Mouse (Mus musculus) ES-Bruce4 (cell line): ENCODE results near the gene Fam169b. TPM values are rescaled to one million over a fixed set of nuclear protein-coding genes. Genes with fewer than 3 reads are reported as not detected.

Experiments used
- H3K27ac ChIP-seq: 2 replicates; pipeline ENCODE4 v1.5.1; 2012; ENCODE audit warnings: low read length, inconsistent platforms; ENCODE audit not compliant: insufficient read depth
- H3K27me3 ChIP-seq: 2 replicates; pipeline ENCODE4 v1.6.1; 2012; ENCODE audit warnings: mild to moderate bottlenecking, low read length, inconsistent platforms; ENCODE audit not compliant: control insufficient read depth, poor library complexity, insufficient read depth, severe bottlenecking
- H3K36me3 ChIP-seq: 2 replicates; pipeline ENCODE4 v1.6.1; 2012; ENCODE audit warnings: inconsistent platforms, mild to moderate bottlenecking, low read length, moderate library complexity; ENCODE audit not compliant: control insufficient read depth, poor library complexity, insufficient read depth, severe bottlenecking
- H3K4me1 ChIP-seq: one replicate; pipeline ENCODE4 v1.8.1; 2011; ENCODE audit warnings: low read length; ENCODE audit not compliant: control insufficient read depth, insufficient read depth
- H3K4me3 ChIP-seq: 2 replicates; pipeline ENCODE4 v1.5.1; 2011; ENCODE audit warnings: low read depth, mild to moderate bottlenecking, low read length
- H3K9ac ChIP-seq: 2 replicates; pipeline ENCODE4 v1.6.1; 2012; ENCODE audit warnings: low read depth, mild to moderate bottlenecking, inconsistent platforms; ENCODE audit not compliant: poor library complexity, severe bottlenecking
- H3K9me3 ChIP-seq: replicated peaks from 2 replicates; pipeline ENCODE4 v1.6.1; 2012; ENCODE audit warnings: mild to moderate bottlenecking, low read length, inconsistent platforms; ENCODE audit not compliant: control insufficient read depth, poor library complexity, insufficient read depth, severe bottlenecking
- CTCF ChIP-seq: IDR thresholded peaks from one replicate; pipeline ENCODE4 v1.8.1; 2011; ENCODE audit warnings: low read depth, low read length
- EP300 ChIP-seq: IDR thresholded peaks from 2 replicates; pipeline ENCODE4 v1.6.1; 2011; ENCODE audit warnings: low read depth, low read length; ENCODE audit not compliant: insufficient read depth
- POLR2A ChIP-seq: IDR thresholded peaks from one replicate; pipeline ENCODE4 v1.8.1; 2011; ENCODE audit warnings: low read length; ENCODE audit not compliant: insufficient read depth
- polyA plus RNA-seq: library from polyadenylated mRNA; stranded (reverse); fragments of >200 nt; gene quantifications from 2 replicates; pipeline ENCODE4 v1.2.4, GENCODE M21; 2011; ENCODE audit warnings: low read depth; ENCODE audit not compliant: missing spikeins, insufficient read depth, insufficient read length

The Fam169b gene
- polyA plus RNA-seq, 1 experiment = 7.5 TPM

- no peak for TF ChIP-seq CTCF
- TF ChIP-seq EP300 = no peak
- no peak for TF ChIP-seq POLR2A
- Histone ChIP-seq H3K4me1 (no peaks in the 10 kb centered on the region), H3K4me3 (no peak overlapping the region), H3K27ac (no peak overlapping the region), H3K36me3 (no peaks in the 10 kb centered on the region), H3K27me3 (no peaks in the 10 kb centered on the region), H3K9me3 (no peaks in the 10 kb centered on the region), H3K9ac (no peak overlapping the region)
Measured at GRCm38 (mm10) chr7:68296487-68296886, 22.8 kb downstream of the Fam169b start.

- TF ChIP-seq POLR2A (no peak), EP300 (no peak), CTCF (no peak)
- no peak overlapping the region for H3K27ac ChIP-seq
- no peaks in the 10 kb centered on the region for H3K27me3 ChIP-seq
- no peaks in the 10 kb centered on the region for H3K36me3 ChIP-seq
- no peak overlapping the region for H3K4me3 ChIP-seq
- no peak overlapping the region for H3K9ac ChIP-seq
- H3K4me1 ChIP-seq = no peaks in the 10 kb centered on the region
- no peaks in the 10 kb centered on the region for H3K9me3 ChIP-seq
Measured at GRCm38 (mm10) chr7:68298381-68299076, 24.9 kb downstream of the Fam169b start.

DNA sequence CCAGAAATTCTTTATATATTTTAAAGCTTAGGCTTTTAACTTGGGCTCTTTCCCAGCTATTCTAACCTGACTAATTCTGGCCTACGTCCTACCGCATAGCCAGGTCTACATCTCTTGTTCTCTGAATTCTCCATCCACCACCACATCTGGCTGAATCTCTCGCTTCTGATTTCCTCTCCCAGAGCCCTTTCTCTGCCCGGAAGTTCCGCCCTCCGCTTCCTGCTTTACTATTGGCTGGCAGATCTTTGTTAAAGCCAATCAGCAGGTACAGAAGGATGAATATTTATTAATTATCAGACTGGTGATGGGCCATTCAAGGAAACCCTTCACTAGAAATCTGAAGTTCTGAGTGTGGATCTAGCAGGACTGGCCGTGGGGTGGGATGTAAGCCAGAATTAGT is 27.5 kb downstream of the Fam169b start:
- no peaks in the 10 kb centered on the region for H3K27me3 ChIP-seq
- peak overlapping the region; percentile 29; the same call in 1 of the 2 replicates for H3K4me3 ChIP-seq
- H3K4me1 ChIP-seq = no peaks in the 10 kb centered on the region
- H3K9ac ChIP-seq = peak overlapping the region; percentile 45; the same call in 1 of the 2 replicates
- no peak overlapping the region for H3K27ac ChIP-seq
- no peaks in the 10 kb centered on the region for H3K9me3 ChIP-seq
- H3K36me3 ChIP-seq = no peaks in the 10 kb centered on the region
- TF ChIP-seq CTCF (no peak), EP300 (no peak), POLR2A (no peak)

DNA sequence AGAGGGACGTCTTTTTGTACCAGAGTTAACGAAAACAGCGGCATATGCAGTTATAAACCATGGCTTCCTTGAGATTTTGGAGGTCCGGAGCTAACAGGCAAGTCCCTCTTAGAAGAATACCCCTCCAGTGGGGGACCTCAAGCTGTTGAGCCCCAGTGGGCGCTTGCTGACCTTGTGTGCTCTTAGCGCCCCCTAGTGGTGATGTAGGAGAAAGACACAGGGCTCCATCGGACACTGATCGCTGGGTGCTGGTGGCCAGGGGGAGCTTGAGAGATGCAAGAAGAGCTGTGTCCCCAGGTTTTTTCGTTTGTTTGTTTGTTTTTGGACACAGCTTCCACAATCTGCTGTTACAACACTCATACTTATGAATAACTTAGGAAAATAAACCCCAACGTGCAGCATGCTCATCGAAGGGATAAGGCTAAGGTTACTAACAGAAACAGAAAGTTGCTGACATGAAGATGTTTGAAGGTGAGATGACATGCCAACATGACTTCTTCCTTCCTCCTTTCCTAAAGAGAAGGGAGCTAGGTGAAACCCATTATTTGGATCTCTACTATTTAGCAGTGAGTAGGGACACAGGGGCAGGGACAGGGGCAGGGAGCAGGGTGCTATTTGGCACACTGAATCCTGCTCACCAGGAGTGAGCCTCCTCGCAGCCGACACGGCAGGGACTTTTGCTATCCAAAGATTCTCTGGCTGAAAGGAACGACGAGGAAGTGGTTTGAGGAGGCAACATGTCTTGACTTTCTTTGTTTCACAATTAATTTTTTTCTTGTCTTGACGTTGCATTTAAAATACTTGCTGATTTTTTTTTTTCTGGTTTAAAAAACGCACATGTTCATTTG is 29.2 kb downstream of the Fam169b start:
- H3K9ac ChIP-seq = no peak overlapping the region
- no peaks in the 10 kb centered on the region for H3K4me1 ChIP-seq
- no peaks in the 10 kb centered on the region for H3K9me3 ChIP-seq
- no peak for TF ChIP-seq POLR2A
- no peak for TF ChIP-seq EP300
- TF ChIP-seq CTCF = peak; percentile 92
- no peaks in the 10 kb centered on the region for H3K27me3 ChIP-seq
- H3K27ac ChIP-seq = no peak overlapping the region
- no peak overlapping the region for H3K4me3 ChIP-seq
- H3K36me3 ChIP-seq = no peaks in the 10 kb centered on the region

GRCm38 (mm10) chr7:68303685-68304084 is 30.0 kb downstream of the Fam169b start:
- Histone ChIP-seq H3K4me3 (no peak overlapping the region), H3K27me3 (no peaks in the 10 kb centered on the region), H3K36me3 (no peaks in the 10 kb centered on the region), H3K9me3 (no peaks in the 10 kb centered on the region), H3K4me1 (no peaks in the 10 kb centered on the region), H3K27ac (no peak overlapping the region), H3K9ac (no peak overlapping the region)
- no peak for TF ChIP-seq POLR2A
- TF ChIP-seq CTCF = no peak
- TF ChIP-seq EP300 = no peak
